Mouse (Mus musculus) kidney, embryonic 16.5 days (tissue): ENCODE measurements around the gene Sox5. TPM values are rescaled to one million over a fixed set of nuclear protein-coding genes. Genes with fewer than 3 reads are reported as not detected.
A peak's percentile ranks its signal among the peaks of the same experiment; 100 is the strongest.

Source experiments
- ATAC-seq: fragments of 200-750 bp; cut with Nextera tagmentation; 2 replicates; pipeline ENCODE4 v1.8.0; 2017; ENCODE audit warnings: moderate TSS enrichment; ENCODE audit not compliant: low FRiP score, low TSS enrichment
- H3K27ac ChIP-seq: fragments of 300-500 bp; sonication (generic); 2 replicates; pipeline ENCODE4 v1.5.1; 2014; ENCODE audit warnings: low read length
- H3K27me3 ChIP-seq: fragments of 300-500 bp; sonication (generic); 2 replicates; pipeline ENCODE4 v1.6.1; 2014; ENCODE audit warnings: low read length, control low read depth, mixed read lengths; ENCODE audit not compliant: insufficient read depth
- H3K36me3 ChIP-seq: fragments of 300-500 bp; sonication (generic); 2 replicates; pipeline ENCODE4 v1.6.1; 2014; ENCODE audit warnings: low read length, control low read depth, mixed read lengths; ENCODE audit not compliant: insufficient read depth
- H3K4me1 ChIP-seq: fragments of 300-500 bp; sonication (generic); 2 replicates; pipeline ENCODE4 v1.6.1; 2014; ENCODE audit warnings: low read length, control low read depth, mixed read lengths; ENCODE audit not compliant: insufficient read depth
- H3K4me2 ChIP-seq: fragments of 300-500 bp; sonication (generic); replicated peaks from 2 replicates; pipeline ENCODE4 v1.6.1; 2014; ENCODE audit warnings: low read depth, low read length
- H3K4me3 ChIP-seq: fragments of 300-500 bp; sonication (generic); 2 replicates; pipeline ENCODE4 v1.5.1; 2014; ENCODE audit warnings: mild to moderate bottlenecking, low read length
- H3K9ac ChIP-seq: fragments of 300-500 bp; sonication (generic); replicated peaks from 2 replicates; pipeline ENCODE4 v1.6.1; 2014; ENCODE audit warnings: low read length
- H3K9me3 ChIP-seq: fragments of 300-500 bp; sonication (generic); 2 replicates; pipeline ENCODE4 v1.6.1; 2016; ENCODE audit warnings: low read length, control low read depth
- WGBS: fragments of 180-500 bp; shearing (Covaris S2); extraction: QIAGEN DNeasy Blood & Tissue Kit; methylation state at CpG from one replicate; pipeline ENCODE4 v1.1.7; 2014; 5-methylcytosine and 5-hydroxymethylcytosine counted together
- polyA plus RNA-seq: library from polyadenylated mRNA; unstranded; fragments of >200 nt; fragmentation: Nextera tagmentation; extraction: Ambion mirVana; gene quantifications from 2 replicates; pipeline ENCODE4 v1.2.1, GENCODE M21; 2015

The Sox5 gene
- polyA plus RNA-seq, 1 experiment from 2014 or later = 14.8 TPM

GRCm38 (mm10) chr6:144166104-144166503, 615.7 kb downstream of the Sox5 start:
- no peak overlapping the region for H3K27ac ChIP-seq
- H3K9ac ChIP-seq = no peak overlapping the region
- no peaks in the 10 kb centered on the region for H3K36me3 ChIP-seq
- ATAC-seq = peak; percentile 63; the same call in 1 of the 2 replicates
- H3K4me3 ChIP-seq = no peak overlapping the region
- H3K4me1 ChIP-seq = peaks cover 9% of the 10 kb centered on the region; the same call in 1 of the 2 replicates
- no peaks in the 10 kb centered on the region for H3K27me3 ChIP-seq
- H3K4me2 ChIP-seq = no peak overlapping the region
- 33% methylated on average over 8 of the region's 8 CpGs for WGBS
- H3K9me3 ChIP-seq = no peaks in the 10 kb centered on the region

- WGBS = 89% methylated on average over 9 of the region's 9 CpGs
Observed at GRCm38 (mm10) chr6:144163501-144163900, 618.3 kb downstream of the Sox5 start.

GRCm38 (mm10) chr6:144158637-144159036, 623.1 kb downstream of the Sox5 start:
- Histone ChIP-seq H3K4me3 (no peak overlapping the region), H3K36me3 (no peaks in the 10 kb centered on the region), H3K27ac (no peak overlapping the region), H3K9ac (no peak overlapping the region), H3K9me3 (no peaks in the 10 kb centered on the region), H3K27me3 (no peaks in the 10 kb centered on the region), H3K4me1 (no peaks in the 10 kb centered on the region), H3K4me2 (no peak overlapping the region)
- WGBS = 93% methylated on average over 12 of the region's 12 CpGs
- no peak for ATAC-seq

More at GRCm38 (mm10) chr6:144163501-144163900, 618.3 kb downstream of the Sox5 start:
- Histone ChIP-seq H3K36me3 (no peaks in the 10 kb centered on the region), H3K4me3 (no peak overlapping the region), H3K4me1 (peaks cover 9% of the 10 kb centered on the region; the same call in 1 of the 2 replicates), H3K9me3 (no peaks in the 10 kb centered on the region), H3K9ac (no peak overlapping the region), H3K27ac (no peak overlapping the region), H3K27me3 (no peaks in the 10 kb centered on the region), H3K4me2 (no peak overlapping the region)
- no peak for ATAC-seq

- no peak for ATAC-seq
- no peak overlapping the region for H3K4me2 ChIP-seq
- WGBS = 70% methylated on average over 9 of the region's 9 CpGs
- no peak overlapping the region for H3K9ac ChIP-seq
- H3K4me1 ChIP-seq = no peaks in the 10 kb centered on the region
- H3K27ac ChIP-seq = no peak overlapping the region
- no peaks in the 10 kb centered on the region for H3K9me3 ChIP-seq
- H3K27me3 ChIP-seq = no peaks in the 10 kb centered on the region
- no peak overlapping the region for H3K4me3 ChIP-seq
- no peaks in the 10 kb centered on the region for H3K36me3 ChIP-seq
Observed at GRCm38 (mm10) chr6:144154892-144155424, 626.8 kb downstream of the Sox5 start.

GRCm38 (mm10) chr6:144151957-144152356, 629.8 kb downstream of the Sox5 start:
- WGBS = 46% methylated on average over 3 of the region's 3 CpGs
- Histone ChIP-seq H3K4me2 (no peak overlapping the region), H3K9me3 (no peaks in the 10 kb centered on the region), H3K9ac (no peak overlapping the region), H3K27ac (no peak overlapping the region), H3K4me3 (no peak overlapping the region), H3K27me3 (no peaks in the 10 kb centered on the region), H3K36me3 (no peaks in the 10 kb centered on the region), H3K4me1 (no peaks in the 10 kb centered on the region)
- ATAC-seq = no peak

- no peak overlapping the region for H3K27ac ChIP-seq
- no peaks in the 10 kb centered on the region for H3K4me1 ChIP-seq
- H3K36me3 ChIP-seq = no peaks in the 10 kb centered on the region
- no peak overlapping the region for H3K4me3 ChIP-seq
- H3K9ac ChIP-seq = no peak overlapping the region
- H3K4me2 ChIP-seq = no peak overlapping the region
- 71% methylated on average over 10 of the region's 10 CpGs for WGBS
- no peak for ATAC-seq
- H3K27me3 ChIP-seq = no peaks in the 10 kb centered on the region
- no peaks in the 10 kb centered on the region for H3K9me3 ChIP-seq
Observed at GRCm38 (mm10) chr6:144151075-144151474, 630.7 kb downstream of the Sox5 start.

GRCm38 (mm10) chr6:144137397-144137796, 644.4 kb downstream of the Sox5 start:
- Histone ChIP-seq H3K9me3 (no peaks in the 10 kb centered on the region), H3K36me3 (no peaks in the 10 kb centered on the region), H3K27ac (no peak overlapping the region), H3K4me1 (no peaks in the 10 kb centered on the region), H3K27me3 (no peaks in the 10 kb centered on the region), H3K4me2 (no peak overlapping the region), H3K9ac (no peak overlapping the region), H3K4me3 (no peak overlapping the region)
- ATAC-seq = no peak
- 80% methylated on average over 5 of the region's 5 CpGs for WGBS

GRCm38 (mm10) chr6:144136894-144137293, 644.9 kb downstream of the Sox5 start:
- H3K4me3 ChIP-seq = no peak overlapping the region
- no peak overlapping the region for H3K9ac ChIP-seq
- no peaks in the 10 kb centered on the region for H3K4me1 ChIP-seq
- no peaks in the 10 kb centered on the region for H3K36me3 ChIP-seq
- no peaks in the 10 kb centered on the region for H3K27me3 ChIP-seq
- ATAC-seq = no peak
- WGBS = 89% methylated on average over 4 of the region's 4 CpGs
- H3K27ac ChIP-seq = no peak overlapping the region
- H3K9me3 ChIP-seq = no peaks in the 10 kb centered on the region
- H3K4me2 ChIP-seq = no peak overlapping the region

- no peak overlapping the region for H3K9ac ChIP-seq
- no peak for ATAC-seq
- H3K4me2 ChIP-seq = no peak overlapping the region
- H3K4me3 ChIP-seq = no peak overlapping the region
- no peaks in the 10 kb centered on the region for H3K36me3 ChIP-seq
- WGBS = 93% methylated on average over 12 of the region's 12 CpGs
- no peak overlapping the region for H3K27ac ChIP-seq
- no peaks in the 10 kb centered on the region for H3K27me3 ChIP-seq
- no peaks in the 10 kb centered on the region for H3K9me3 ChIP-seq
- no peaks in the 10 kb centered on the region for H3K4me1 ChIP-seq
Observed at GRCm38 (mm10) chr6:144129927-144130326, 651.9 kb downstream of the Sox5 start.

- Histone ChIP-seq H3K27me3 (no peaks in the 10 kb centered on the region), H3K9ac (no peak overlapping the region), H3K36me3 (no peaks in the 10 kb centered on the region), H3K4me3 (no peak overlapping the region), H3K4me2 (no peak overlapping the region), H3K27ac (no peak overlapping the region), H3K4me1 (no peaks in the 10 kb centered on the region), H3K9me3 (no peaks in the 10 kb centered on the region)
- WGBS = 85% methylated on average over 1 of the region's 1 CpGs
- no peak for ATAC-seq
Observed at GRCm38 (mm10) chr6:144119961-144120360, 661.8 kb downstream of the Sox5 start.
